Mouse (Mus musculus) heart, postnatal 0 days (tissue): ENCODE data around the gene Rabgef1.

Experiments used
- CTCF ChIP-seq: IDR thresholded peaks from 2 replicates; pipeline ENCODE4 v1.5.1; 2016; ENCODE audit warnings: antibody characterized with exemption, control low read depth, low read depth
- EP300 ChIP-seq: IDR thresholded peaks from 2 replicates; pipeline ENCODE4 v1.6.1; 2016; ENCODE audit warnings: antibody characterized with exemption, low read depth

DNA sequence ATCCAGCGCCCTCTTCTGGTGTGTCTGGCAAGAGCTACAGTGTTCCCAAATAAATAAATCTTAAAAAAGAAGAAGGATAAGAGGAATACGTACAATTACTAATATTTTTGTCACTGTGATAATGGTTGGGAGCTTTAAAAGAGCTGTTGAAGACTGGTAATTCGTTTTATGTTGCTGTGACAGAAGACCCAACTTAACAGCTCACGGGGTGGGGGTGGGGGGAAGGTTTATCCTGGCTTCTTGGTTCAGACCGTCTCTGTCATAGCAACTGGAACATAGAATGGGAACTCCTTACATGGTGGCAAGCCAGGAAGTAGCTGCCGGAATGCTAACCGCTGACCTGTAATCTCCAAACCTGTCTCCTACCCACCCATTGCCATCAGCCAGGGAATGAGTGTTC lies 45.2 kb downstream of the Rabgef1 start, which contains the start of gene Tmem248:
- TF ChIP-seq EP300 (no peak), CTCF (no peak)
